8 mouse cellular contexts compared by ENCODE assay signal in the genomic region with DNA sequence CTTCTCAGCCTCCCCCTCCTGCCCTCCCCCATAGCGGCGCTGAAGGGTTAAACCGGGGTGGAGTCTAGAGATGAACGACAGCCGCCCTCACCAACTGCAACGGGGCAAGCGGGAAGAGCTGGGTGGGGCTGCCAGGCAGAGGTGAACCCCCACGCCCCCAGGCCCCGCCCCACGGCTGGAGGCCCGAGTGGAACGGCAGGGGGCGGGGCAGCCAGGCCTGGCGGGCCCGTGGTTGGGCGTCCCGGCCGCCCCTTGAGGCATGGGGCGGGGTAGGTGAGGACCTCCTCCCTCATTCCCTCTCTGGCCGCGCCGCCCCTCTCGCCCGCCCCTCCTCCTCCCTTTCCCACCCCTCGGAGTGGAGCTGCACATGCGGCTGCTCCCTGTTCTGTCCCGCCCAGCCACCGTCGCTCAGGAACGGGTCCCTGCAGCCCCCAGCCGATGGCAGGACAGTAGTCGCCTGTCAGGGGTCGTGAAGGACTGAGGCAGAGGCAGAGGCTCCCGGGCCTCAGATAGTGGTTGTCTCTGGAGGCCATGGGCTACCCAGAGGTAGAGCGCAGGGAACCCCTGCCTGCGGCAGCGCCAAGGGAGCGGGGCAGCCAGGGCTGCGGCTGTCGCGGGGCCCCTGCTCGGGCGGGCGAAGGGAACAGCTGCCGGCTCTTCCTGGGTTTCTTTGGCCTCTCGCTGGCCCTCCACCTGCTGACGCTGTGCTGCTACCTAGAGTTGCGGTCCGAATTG. TPM values are rescaled to one million over a fixed set of nuclear protein-coding genes. Genes with fewer than 3 reads are reported as not detected.
DNase-seq lines count a peak whose midpoint lies in the region; ATAC-seq and TF ChIP-seq lines count a peak whose summit lies in the region.

A gene (plus strand): TSS at position 357 of the 735 bp plus-strand sequence.

- H3K4me2 ChIP-seq in intestine, embryonic 16.5 days (ENCODE audit: low read depth, low read length), result peak within 1 kb of the TSS; percentile 85

- H3K9me3 ChIP-seq in embryonic facial prominence, embryonic 10.5 days, result no peaks in the 10 kb centered on the region
- H3K9me3 ChIP-seq in intestine, embryonic 16.5 days (ENCODE audit: control insufficient read depth, low read length), result no peaks in the 10 kb centered on the region
- no peaks in the 10 kb centered on the region for H3K9me3 ChIP-seq in midbrain, embryonic 10.5 days (replicated peaks)

- TF ChIP-seq POLR2A in small intestine, adult 2 months (IDR thresholded peaks at IDR 0.05; ENCODE audit: low read depth, low read length), result no peak

- intact Hi-C loops in left cerebral cortex, postnatal 36 days (cut with DNase I), result loop anchor here (5.0 to 10.0 kb wide), 3 partner anchors 128 to 509 kb away; a partner anchor contains a TSS

- peaks cover 57% of the 10 kb centered on the region for H3K27me3 ChIP-seq in embryonic facial prominence, embryonic 10.5 days (replicated peaks; ENCODE audit: low read depth, poor library complexity, severe bottlenecking)
- no peaks in the 10 kb centered on the region for H3K27me3 ChIP-seq in intestine, embryonic 16.5 days (replicated peaks; ENCODE audit: control insufficient read depth, insufficient read depth, low read length)
- peaks cover 76% of the 10 kb centered on the region for H3K27me3 ChIP-seq in midbrain, embryonic 10.5 days (ENCODE audit: low read depth, poor library complexity, severe bottlenecking)
- H3K27me3 ChIP-seq in small intestine, adult 2 months (ENCODE audit: control insufficient read depth, insufficient read depth, low read length), result 0 out of 2 replicates have a peak, but pooled peaks cover 3% of the 10 kb centered on the region

- peak; percentile 70 to 71 for DNase-seq in adrenal gland, postnatal 4 days (ENCODE audit: low spot score in 2 of 2)
- peak; percentile 94 for DNase-seq in embryonic facial prominence, embryonic 10.5 days (ENCODE audit: low spot score)
- peak; percentile 84 to 88 for DNase-seq in gastrocnemius, postnatal 4 days (ENCODE audit: low spot score in 2 of 2)
- DNase-seq in left cerebral cortex, postnatal 36 days (ENCODE audit: low spot score in 2 of 2), result peak; percentile 65
- DNase-seq in midbrain, embryonic 10.5 days (ENCODE audit: low spot score), result peak; percentile 86

- no peak for TF ChIP-seq CTCF in small intestine, adult 2 months (IDR thresholded peaks at IDR 0.05; ENCODE audit: extremely low read depth, insufficient read length, insufficient replicate concordance, low read depth, low read length)

- H3K4me3 ChIP-seq in embryonic facial prominence, embryonic 10.5 days, result peak within 1 kb of the TSS; percentile 65
- H3K4me3 ChIP-seq in intestine, embryonic 16.5 days (ENCODE audit: low read length), result peak within 1 kb of the TSS; percentile 58
- H3K4me3 ChIP-seq in midbrain, embryonic 10.5 days, result peak within 1 kb of the TSS; percentile 63
- peak within 1 kb of the TSS; percentile 65 for H3K4me3 ChIP-seq in small intestine, adult 2 months (ENCODE audit: low read depth, low read length)

- H3K27ac ChIP-seq in embryonic facial prominence, embryonic 10.5 days (replicated peaks), result peak within 1 kb of the TSS; percentile 54
- H3K27ac ChIP-seq in intestine, embryonic 16.5 days (ENCODE audit: low read length), result no peak within 1 kb of the TSS
- H3K27ac ChIP-seq in midbrain, embryonic 10.5 days (replicated peaks), result peak within 1 kb of the TSS; percentile 57
- no peak within 1 kb of the TSS for H3K27ac ChIP-seq in small intestine, adult 2 months (ENCODE audit: insufficient read depth, low read depth, low read length)

- H3K36me3 ChIP-seq in embryonic facial prominence, embryonic 10.5 days (replicated peaks), result no peaks in the 10 kb centered on the region
- H3K36me3 ChIP-seq in intestine, embryonic 16.5 days (ENCODE audit: control insufficient read depth, insufficient read depth, low read length), result no peaks in the 10 kb centered on the region
- H3K36me3 ChIP-seq in midbrain, embryonic 10.5 days, result no peaks in the 10 kb centered on the region
- H3K36me3 ChIP-seq in small intestine, adult 2 months (ENCODE audit: control insufficient read depth, insufficient read depth, low read length), result no peaks in the 10 kb centered on the region

- 23% methylated on average over 42 of the region's 49 CpGs for WGBS in embryonic facial prominence, embryonic 10.5 days
- WGBS in intestine, embryonic 16.5 days, result 9% methylated on average over 34 of the region's 49 CpGs
- 19% methylated on average over 47 of the region's 49 CpGs for WGBS in midbrain, embryonic 10.5 days
- WGBS in small intestine, adult 2 months, result 17% methylated on average over 35 of the region's 49 CpGs

- peak within 1 kb of the TSS; percentile 61 for H3K9ac ChIP-seq in intestine, embryonic 16.5 days (ENCODE audit: low read depth, low read length)

- ATAC-seq in intestine, embryonic 16.5 days, result peak; percentile 97
- ATAC-seq in inflammation-experienced regulatory T-cells, adult 6 months, result no peak

- peaks cover 9% of the 10 kb centered on the region for H3K4me1 ChIP-seq in embryonic facial prominence, embryonic 10.5 days
- no peaks in the 10 kb centered on the region for H3K4me1 ChIP-seq in intestine, embryonic 16.5 days (ENCODE audit: control insufficient read depth, insufficient read depth, low read length)
- H3K4me1 ChIP-seq in midbrain, embryonic 10.5 days, result peaks cover 20% of the 10 kb centered on the region
- H3K4me1 ChIP-seq in small intestine, adult 2 months (ENCODE audit: control insufficient read depth, insufficient read depth, insufficient read length, low read length), result peaks cover 2% of the 10 kb centered on the region; the same call in 1 of the 2 replicates

RNA-seq across cellular contexts. Expression of the gene that starts here (rescaled TPM):
- 10 to 100 TPM; 11.4 to 14.4 TPM for total RNA-seq in adrenal gland, postnatal 4 days (2021)
- polyA plus RNA-seq in embryonic facial prominence, embryonic 10.5 days (2016; fragmentation: Nextera tagmentation; extraction: Ambion mirVana), result 1.7 TPM in 2 replicates
- 10 to 100 TPM; 23.1 to 23.3 TPM for total RNA-seq in gastrocnemius, postnatal 4 days (2021)
- 0.88 and 0.92 TPM in 2 replicates for polyA plus RNA-seq in intestine, embryonic 16.5 days (2015; fragmentation: Nextera tagmentation; extraction: Ambion mirVana)
- 1 to 10 TPM; 4.3 to 6.2 TPM for total RNA-seq in left cerebral cortex, postnatal 36 days (2021)
- 1.9 and 2.1 TPM in 2 replicates for polyA plus RNA-seq in midbrain, embryonic 10.5 days (2016; fragmentation: Nextera tagmentation; extraction: Ambion mirVana)
- 0.18 and 0.28 TPM in 2 replicates for polyA plus RNA-seq in small intestine, adult 2 months (2012; rRNA removed)
- not detected for polyA plus RNA-seq in inflammation-experienced regulatory T-cells, adult 6 months (2017; shearing (Covaris generic))

Comparison
In these comparisons a context has a peak if more than half of its experiments do, and no peak if none do; other contexts are left out.
1. Peak in ATAC-seq, H3K4me3 ChIP-seq, H3K9ac ChIP-seq and H3K4me2 ChIP-seq in intestine, embryonic 16.5 days; RNA of the gene not detected or under 1 TPM.
2. H3K27ac ChIP-seq: peak in embryonic facial prominence, embryonic 10.5 days (single experiment) and midbrain, embryonic 10.5 days (single experiment); none in intestine, embryonic 16.5 days (single experiment) and small intestine, adult 2 months (single experiment).
3. Peak in every context shown above with its lines, with median percentiles within 50 percentile points of each other: DNase-seq and H3K4me3 ChIP-seq.